Mouse (Mus musculus) kidney, adult 18-20 months (tissue): Measurements from ENCODE around the gene Gm7356.
"Not testable (repeated sequence)": the region's sequence is repeated elsewhere in the genome, so short reads cannot be mapped to it uniquely, and the experiment has no call there.

Experiments used
- DNase-seq: peaks from one replicate; pipeline ENCODE4 v3.0.0; 2021

The Gm7356 gene

DNA sequence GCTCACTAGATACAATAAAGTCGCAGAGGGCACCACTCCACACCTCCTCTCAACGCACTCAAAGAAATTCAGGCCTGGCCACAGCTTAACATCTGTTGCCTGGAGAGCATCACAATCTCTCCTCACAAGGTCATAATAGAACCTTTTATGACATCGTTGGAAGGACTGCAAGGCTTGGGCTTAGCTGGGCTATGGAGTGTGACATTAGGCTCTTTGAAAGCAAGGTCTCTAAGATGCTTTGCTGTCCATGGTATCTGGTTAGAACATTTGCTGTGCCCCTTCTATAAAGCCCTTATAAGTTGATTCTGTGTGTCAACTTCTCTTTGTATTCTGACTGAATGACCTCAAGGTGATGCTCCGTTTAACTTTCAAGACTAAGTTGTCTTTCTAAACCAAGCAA lies at the start of gene Gm7356:
Gene Gm7356, minus strand, starts transcription at position 101 of the 400 bp plus-strand sequence.
- not testable (repeated sequence) for DNase-seq

DNA sequence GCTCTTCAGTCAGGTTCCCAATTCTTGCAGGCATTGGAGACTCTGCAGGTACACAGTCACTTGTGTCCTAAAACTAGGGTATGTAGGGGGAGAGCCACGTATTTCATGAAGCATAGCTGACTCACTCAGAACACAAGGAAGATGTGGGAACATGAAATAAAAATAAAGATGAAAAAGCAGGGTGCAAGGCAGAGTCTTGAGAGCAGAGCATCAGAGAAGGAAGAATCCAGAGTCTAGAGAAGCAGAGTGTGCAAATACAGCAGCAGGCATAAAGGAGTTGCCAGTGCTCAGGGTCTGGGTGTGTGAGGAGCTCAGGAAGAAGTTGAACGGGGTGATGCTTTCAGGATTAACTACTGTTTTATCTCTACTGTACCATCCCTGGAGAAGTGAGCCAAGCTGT lies 38.4 kb upstream of the Gm7356 start:
- DNase-seq: not testable (repeated sequence)

DNA sequence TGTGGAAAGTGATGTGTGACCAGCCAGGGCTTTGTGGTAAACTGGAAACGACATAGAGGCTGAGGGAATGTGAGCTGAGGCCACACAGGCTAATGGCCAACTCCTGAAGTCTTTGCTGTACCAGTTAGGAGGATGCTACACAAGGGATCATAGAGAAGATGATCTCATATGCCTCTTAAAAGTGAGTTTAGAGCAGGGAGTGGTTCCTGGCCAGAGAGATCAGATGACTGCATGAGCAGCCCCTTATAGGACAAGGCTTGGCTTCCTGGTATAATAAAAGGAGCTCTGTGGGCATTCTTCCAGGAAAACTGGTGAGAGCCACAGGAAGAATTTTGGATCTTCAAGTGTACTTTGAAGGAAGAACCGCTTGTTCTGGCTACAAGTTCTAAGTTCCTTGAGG lies 33.5 kb upstream of the Gm7356 start:
- not testable (repeated sequence) for DNase-seq

DNA sequence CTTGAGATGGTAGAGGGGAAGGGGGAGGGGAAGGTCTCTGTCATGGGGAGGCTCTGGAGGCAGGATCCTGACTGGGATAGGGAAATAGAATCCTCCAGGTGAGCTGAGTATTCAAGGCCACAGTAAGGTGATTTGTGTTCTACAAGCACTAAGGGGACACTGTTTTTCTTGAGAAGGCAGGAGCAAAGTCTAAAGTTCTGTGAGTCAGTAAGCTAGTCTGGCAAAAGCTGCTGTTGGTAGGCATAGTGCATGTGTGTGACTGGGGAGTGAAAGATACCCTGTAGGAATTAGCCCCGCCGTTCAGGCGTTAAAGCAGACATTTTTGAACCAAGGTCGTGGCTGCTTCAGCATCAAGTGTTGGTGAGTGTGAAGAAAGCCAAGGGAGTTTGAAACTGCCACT lies 32.6 kb upstream of the Gm7356 start:
- peak; percentile 16 for DNase-seq

DNA sequence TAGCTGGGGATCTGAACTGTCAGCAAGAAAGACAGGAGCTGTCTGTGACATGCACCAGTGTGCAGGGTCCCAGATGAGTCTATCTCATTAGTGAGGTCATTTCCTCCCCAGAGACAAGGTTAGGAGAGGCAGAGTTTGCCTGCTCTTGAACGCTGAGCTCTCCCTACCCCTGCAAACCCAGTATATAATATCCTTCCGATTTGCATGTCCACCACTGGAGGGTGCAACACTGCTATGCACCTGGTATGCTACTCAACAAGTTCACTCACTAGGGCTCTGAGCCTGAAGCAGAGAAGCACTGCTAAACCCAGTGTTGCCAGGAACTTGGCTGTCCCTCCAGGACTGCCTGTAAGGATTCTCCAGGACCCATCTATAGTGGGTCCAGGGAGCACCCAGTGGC lies 10.1 kb downstream of the Gm7356 start:
- not testable (repeated sequence) for DNase-seq

DNA sequence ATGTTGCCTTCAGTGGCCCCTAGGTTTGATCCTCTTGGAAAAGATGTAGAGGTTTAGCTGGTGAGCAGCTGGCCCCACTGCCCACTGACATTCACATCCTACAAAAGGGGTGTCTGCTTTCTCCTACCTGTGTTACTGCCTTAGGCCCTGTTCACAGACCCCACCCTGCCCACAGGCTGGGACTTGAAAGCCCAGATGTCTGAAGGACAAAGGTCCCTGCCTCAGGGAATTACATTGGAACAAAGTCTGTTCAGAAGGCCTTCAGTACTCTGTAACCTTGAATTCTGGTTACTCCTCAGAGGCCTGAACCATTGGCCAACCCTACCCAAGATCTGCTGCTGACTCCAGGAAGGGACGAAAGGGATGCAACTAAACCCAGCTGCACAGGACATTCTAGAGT lies 15.8 kb downstream of the Gm7356 start:
- no peak for DNase-seq

DNA sequence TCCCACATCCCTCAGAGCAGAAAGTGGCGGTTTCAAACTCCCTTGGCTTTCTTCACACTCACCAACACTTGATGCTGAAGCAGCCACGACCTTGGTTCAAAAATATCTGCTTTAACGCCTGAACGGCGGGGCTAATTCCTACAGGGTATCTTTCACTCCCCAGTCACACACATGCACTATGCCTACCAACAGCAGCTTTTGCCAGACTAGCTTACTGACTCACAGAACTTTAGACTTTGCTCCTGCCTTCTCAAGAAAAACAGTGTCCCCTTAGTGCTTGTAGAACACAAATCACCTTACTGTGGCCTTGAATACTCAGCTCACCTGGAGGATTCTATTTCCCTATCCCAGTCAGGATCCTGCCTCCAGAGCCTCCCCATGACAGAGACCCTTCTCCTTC lies 32.7 kb downstream of the Gm7356 start:
- DNase-seq: peak; percentile 28

DNA sequence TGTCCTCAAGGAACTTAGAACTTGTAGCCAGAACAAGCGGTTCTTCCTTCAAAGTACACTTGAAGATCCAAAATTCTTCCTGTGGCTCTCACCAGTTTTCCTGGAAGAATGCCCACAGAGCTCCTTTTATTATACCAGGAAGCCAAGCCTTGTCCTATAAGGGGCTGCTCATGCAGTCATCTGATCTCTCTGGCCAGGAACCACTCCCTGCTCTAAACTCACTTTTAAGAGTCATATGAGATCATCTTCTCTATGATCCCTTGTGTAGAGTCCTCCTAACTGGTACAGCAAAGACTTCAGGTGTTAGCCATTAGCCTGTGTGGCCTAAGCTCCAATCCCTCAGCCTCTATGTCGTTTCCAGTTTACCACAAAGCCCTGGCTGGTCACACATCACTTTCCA lies 33.6 kb downstream of the Gm7356 start:
- not testable (repeated sequence) for DNase-seq

DNA sequence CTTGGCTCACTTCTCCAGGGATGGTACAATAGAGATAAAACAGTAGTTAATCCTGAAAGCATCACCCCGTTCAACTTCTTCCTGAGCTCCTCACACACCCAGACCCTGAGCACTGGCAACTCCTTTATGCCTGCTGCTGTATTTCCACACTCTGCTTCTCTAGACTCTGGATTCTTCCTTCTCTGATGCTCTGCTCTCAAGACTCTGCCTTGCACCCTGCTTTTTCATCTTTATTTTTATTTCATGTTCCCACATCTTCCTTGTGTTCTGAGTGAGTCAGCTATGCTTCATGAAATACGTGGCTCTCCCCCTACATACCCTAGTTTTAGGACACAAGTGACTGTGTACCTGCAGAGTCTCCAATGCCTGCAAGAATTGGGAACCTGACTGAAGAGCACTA lies 38.5 kb downstream of the Gm7356 start:
- DNase-seq: not testable (repeated sequence)

DNA sequence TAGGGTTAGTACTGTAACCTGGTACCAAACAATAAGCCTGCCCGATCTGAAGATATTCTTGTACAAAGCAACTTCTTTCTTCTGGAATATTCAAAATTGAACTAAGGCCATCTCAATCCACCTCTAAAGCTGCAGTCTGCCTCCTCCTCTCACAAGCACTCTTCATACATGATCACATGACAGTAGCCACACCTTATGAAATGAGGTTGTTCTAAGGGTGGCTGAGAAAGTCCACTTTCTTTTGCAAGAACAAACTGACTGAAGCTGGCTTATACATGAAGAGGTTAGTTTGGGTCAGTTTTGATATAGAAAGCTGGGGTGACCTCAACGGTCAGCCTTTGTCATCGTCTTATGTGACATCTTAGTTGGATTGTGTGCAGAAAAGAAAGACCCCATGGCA lies 41.3 kb downstream of the Gm7356 start:
- not testable (repeated sequence) for DNase-seq

DNA sequence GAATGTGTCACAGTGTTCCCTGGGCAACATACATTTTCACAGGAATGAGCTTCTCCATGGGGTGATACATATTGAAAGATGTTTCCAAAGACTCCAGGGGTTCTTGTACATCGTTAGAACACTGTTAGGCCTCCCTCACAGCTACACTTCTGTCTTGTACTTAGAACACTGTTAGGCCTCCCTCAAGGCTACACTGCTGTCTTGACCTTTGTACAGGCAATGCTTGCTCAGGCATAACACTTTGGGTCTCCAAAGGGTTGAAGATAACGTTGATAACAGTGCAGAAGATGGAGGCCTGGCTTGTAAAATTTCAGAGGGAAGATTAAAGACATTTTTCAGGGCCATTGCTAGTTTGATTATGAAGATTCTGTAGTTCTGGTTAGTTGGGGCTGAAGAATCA lies 45.4 kb downstream of the Gm7356 start:
- DNase-seq: not testable (repeated sequence)

DNA sequence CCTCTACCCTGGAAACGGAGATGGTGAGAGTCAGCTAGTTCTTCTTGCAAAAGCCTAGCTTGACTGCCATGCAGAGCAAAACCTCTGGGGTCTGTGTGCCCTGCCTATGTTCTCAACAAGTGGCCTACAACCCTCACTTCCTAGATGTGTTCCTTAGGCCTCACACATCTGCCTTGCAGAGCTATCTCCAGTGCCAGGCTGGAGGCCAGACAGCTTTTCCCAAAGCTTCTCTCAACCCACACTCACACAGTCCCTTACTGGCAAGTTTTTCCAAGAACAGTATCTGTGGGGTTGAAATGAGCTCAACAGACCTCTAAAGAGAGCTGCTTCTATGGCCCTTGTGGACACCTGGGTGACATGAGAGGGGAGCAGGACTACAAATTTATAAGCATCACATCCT lies 51.9 kb downstream of the Gm7356 start:
- DNase-seq: not testable (repeated sequence)
